Mouse (Mus musculus) embryonic fibroblast, embryonic 13.5 days (primary cell): Measurements from ENCODE around the gene Stx12.

Experiments
- CTCF ChIP-seq: IDR thresholded peaks from 2 replicates; pipeline ENCODE4 v1.5.1; 2011; ENCODE audit warnings: mild to moderate bottlenecking, control low read depth, low read length, moderate library complexity, borderline replicate concordance; ENCODE audit not compliant: insufficient read depth
- POLR2A ChIP-seq: IDR thresholded peaks from 2 replicates; pipeline ENCODE4 v1.6.1; 2011; ENCODE audit warnings: low read depth, mild to moderate bottlenecking, control low read depth, low read length, moderate library complexity

- TF ChIP-seq POLR2A (no peak), CTCF (no peak)
These were observed 20.5 kb upstream of the Stx12 start for GRCm38 (mm10) chr4:132904765-132905309.
